In genomic region chr16:92288778-92289177, GRCm38 (mm10) we compare ENCODE assay signal across 9 mouse cellular contexts. TPM values are rescaled to one million over a fixed set of nuclear protein-coding genes. Genes with fewer than 3 reads are reported as not detected.
DNase-seq lines count a peak whose midpoint lies in the region; ATAC-seq lines count a peak whose summit lies in the region.
"Had no signal": no experiment of that assay in that cellular context is flagged by ENCODE, and none has a peak within 500 bp of the region (broad histone marks: within the 10 kb centered on the region; RNA-seq: fewer than 3 reads in every experiment).

No protein-coding gene starts in this region.

- no peak for DNase-seq in frontal cortex, postnatal 25 days (ENCODE audit: low spot score in 2 of 2)
- DNase-seq in left cerebral cortex, postnatal 25 days (ENCODE audit: low spot score in 2 of 2), result peak; percentile 44
- no peak for DNase-seq in left cerebral cortex, adult 9 months (ENCODE audit: low spot score in 2 of 2)
- DNase-seq in MN1 (ENCODE audit: low spot score), result peak; percentile 35
- DNase-seq in kidney, postnatal 14 days, result peak; percentile 60
- DNase-seq in c-Kit-positive CD71-positive TER-119-positive erythroid progenitor cells, embryonic 14.5 days (ENCODE audit: low spot score), result no peak
- no peak for DNase-seq in urinary bladder, postnatal 10 days (ENCODE audit: low spot score)
- DNase-seq: cerebellum, adult 9-11 months had no signal

- intact Hi-C loops in left cerebral cortex, postnatal 25 days (cut with DNase I), result no loop called here

- ATAC-seq in frontal cortex, adult (ENCODE audit: low TSS enrichment), result 0 out of 2 replicates have a peak, but pooled peaks have one; percentile 48

RNA-seq across cellular contexts. Expression of gene Kcne2, which starts 3.4 kb away (rescaled TPM):
- 1 to 10 TPM in 1 of 2 experiments, under 1 TPM in 1; 0.69 to 1.7 TPM for total RNA-seq in left cerebral cortex, postnatal 25 days (2021)

RNA-seq across cellular contexts. Expression of gene Smim11, which starts 12.3 kb away (rescaled TPM):
- total RNA-seq in left cerebral cortex, postnatal 25 days (2021), result 10 to 100 TPM; 17.8 to 20.7 TPM

RNA-seq across cellular contexts. Expression of gene Fam243, which starts 32.5 kb away (rescaled TPM):
- total RNA-seq in left cerebral cortex, postnatal 25 days (2021), result not detected

Comparison
In these comparisons a context has a peak if more than half of its experiments do, and no peak if none do; other contexts are left out.
1. DNase-seq: peak in left cerebral cortex, postnatal 25 days (2 of 2), MN1 (single experiment) and kidney, postnatal 14 days (single experiment); none in frontal cortex, postnatal 25 days (0 of 2), left cerebral cortex, adult 9 months (0 of 2), c-Kit-positive CD71-positive TER-119-positive erythroid progenitor cells, embryonic 14.5 days (single experiment) and urinary bladder, postnatal 10 days (single experiment).